Mouse (Mus musculus): Measurements from ENCODE around the gene Zcchc17.

Zcchc17 gene

DNA sequence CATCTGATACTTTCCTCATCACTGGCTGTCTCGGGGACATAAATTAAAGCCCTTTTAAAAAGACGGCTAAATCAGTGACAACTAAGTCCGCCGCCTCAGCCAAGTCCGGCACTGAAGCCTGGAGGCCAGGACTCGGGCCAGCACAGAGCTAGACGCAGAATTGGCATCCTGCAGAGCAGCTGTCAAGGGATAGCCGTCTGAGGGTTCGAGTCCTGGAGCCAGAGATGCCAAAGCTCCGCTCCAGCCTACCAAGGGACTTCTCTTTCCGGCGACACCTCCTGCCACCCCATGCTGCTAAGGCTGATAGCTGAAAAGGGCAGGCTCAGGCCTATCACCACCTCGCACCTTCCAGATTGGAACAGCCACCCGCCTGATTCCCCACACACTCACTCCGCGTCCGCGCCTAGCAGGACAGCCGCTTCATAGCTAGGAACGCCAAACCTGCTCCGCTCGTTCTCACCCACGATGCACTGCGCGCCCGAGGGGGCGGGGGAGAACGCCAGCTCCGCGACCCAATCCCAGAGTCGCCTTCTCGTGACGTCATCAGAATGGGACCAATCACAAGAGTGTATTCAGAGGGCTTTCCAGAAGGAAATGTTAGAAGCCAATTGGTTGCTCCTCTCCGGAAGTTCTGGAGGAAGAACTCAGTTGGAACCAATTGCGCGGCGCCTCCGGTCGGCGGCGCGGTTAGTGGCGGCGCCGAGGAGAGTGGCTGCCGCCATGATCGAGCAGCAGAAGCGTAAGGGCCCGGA is at the start of gene Zcchc17, which contains the start of gene Snrnp40:
TSS of gene Zcchc17 (minus strand) at position 458 of the 752 bp plus-strand sequence.
TSS of gene Snrnp40 (plus strand) at position 647 of the 752 bp plus-strand sequence.
- DNase-seq = peak; percentile 99

DNA sequence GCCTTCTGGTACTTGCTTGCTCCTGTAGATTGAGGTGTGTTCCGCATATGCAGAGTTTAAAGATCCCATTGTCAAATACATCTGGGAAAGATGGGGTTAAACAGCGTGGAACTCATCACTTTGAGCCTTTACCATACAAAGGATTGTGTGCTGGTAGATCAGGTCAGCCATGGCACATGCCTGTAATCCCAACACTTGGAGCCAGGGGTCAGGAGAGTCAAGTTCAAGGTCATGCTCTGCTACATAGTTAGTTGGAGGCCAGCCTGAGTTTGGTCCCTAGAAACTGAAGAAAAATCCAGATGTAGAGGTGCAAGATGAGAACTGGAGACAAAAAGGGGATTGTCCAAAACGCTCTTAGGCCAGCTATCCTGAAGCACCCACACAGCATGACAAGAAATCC is 31.5 kb upstream of the Zcchc17 start:
- DNase-seq = no peak

DNA sequence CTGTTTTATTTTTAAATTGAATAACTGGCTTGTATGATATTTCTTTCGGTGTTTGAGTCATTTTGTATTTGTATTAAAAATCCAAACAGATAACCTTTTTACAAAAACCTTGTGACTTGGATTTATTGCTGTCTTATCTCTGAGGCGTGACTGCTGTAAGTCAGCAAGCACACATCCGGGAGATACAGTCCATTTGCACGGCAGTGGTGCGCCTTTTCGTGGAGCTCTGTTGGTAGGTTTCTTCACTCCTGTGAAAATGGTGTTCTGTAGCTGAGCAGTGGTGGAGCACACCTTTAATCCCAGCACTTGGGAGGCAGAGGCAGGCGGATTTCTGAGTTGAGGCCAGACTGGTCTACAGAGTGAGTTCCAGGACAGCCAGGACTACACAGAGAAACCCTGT is 30.2 kb upstream of the Zcchc17 start:
- DNase-seq = no peak

GRCm38 (mm10) chr4:130389496-130389895 is 29.8 kb upstream of the Zcchc17 start:
- DNase-seq = peak; percentile 87 to 90

GRCm38 (mm10) chr4:130387256-130387655 is 27.5 kb upstream of the Zcchc17 start:
- DNase-seq = peak; percentile 46 to 63

- no peak for DNase-seq
These were observed 20.7 kb upstream of the Zcchc17 start for GRCm38 (mm10) chr4:130380418-130380817.

GRCm38 (mm10) chr4:130379181-130379580 is 19.4 kb upstream of the Zcchc17 start:
- no peak for DNase-seq

DNA sequence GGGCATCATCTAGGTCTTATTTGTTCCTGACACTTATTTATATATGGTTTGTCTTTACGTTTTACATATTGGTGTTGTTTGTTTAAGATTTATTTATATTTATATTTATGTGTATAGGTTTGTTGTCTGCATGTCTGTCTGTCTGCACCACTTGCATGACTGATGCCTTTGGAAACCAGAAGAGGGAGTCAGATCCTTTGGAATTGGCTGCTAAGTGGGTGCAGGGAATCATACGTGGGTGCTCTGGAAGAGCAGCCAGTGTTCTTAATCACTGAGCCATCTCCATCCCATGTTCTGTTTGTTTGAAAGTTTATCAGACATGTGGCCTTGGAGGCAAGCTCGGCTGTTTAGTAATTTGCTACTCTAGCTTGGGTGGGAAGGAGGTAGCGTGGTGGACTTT is 17.8 kb upstream of the Zcchc17 start:
- DNase-seq = no peak

DNA sequence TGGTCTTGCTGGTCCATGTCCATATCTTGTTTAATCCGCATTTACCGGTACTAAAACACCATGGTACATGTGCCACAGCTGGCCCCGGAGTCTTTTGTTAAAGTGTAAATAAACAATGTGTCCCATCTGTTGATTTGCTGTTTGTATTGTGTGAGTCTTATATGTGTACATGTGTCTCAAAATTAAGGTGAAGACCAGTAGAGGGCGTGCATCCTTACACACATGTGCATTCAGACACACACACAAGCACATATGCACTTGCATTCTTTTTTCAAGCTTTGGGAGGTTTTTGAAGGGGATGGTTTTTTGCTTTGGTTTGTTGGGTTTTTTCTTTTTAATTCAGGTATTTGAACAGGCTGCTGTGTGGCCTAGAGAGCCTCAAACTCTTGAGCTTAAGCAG is 16.9 kb upstream of the Zcchc17 start:
- DNase-seq = no peak

GRCm38 (mm10) chr4:130360238-130360590 is 471 bp upstream of the Zcchc17 start:
- no peak for DNase-seq

DNA sequence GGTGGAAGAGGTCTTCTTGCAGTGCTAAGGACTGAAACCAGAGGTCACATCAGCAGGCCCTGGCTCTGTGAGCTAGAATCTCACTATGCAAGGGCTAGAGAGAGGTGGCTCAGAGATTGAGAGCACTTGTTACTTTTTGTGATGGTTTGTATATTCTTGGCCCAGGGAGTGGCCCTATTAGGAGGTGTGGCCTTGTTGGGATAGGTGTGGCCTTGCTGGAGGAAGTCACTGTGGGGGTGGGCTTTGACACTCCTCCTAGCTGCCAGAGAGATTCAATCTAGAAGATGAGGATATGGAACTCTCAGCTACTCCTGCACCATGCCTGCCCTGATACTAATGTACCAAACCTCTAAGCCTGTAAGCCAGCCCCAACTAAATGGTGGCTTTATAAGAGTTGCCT is 1.8 kb downstream of the Zcchc17 start:
- no peak for DNase-seq

DNA sequence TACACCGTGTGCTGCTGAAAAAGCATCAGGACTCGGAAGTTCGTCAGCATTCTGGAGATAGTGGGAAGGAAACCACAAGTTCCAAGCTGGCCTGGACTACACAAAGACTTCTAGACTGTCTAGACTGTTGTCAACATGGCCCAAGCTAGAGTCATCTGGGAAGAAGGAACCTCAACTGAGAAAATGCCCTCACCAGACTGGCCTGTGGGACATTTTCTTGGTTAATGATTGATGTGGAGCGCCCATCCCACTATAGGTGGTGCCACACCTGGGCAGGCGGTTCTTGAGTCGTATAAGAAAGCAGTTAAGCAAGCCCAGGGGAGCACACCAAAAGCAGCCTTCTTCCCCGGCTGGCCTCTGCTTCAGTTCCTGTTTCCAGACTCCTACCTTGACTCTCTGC is 7.2 kb downstream of the Zcchc17 start:
- DNase-seq = no peak

GRCm38 (mm10) chr4:130350690-130351422 is 8.9 kb downstream of the Zcchc17 start:
- no peak for DNase-seq

- DNase-seq = no peak
These were observed 10.1 kb downstream of the Zcchc17 start for GRCm38 (mm10) chr4:130349666-130350065.

- DNase-seq = peak; percentile 26 to 33
These were observed 18.1 kb downstream of the Zcchc17 start for GRCm38 (mm10) chr4:130341691-130342090.

- DNase-seq = no peak
These were observed 23.9 kb downstream of the Zcchc17 start for GRCm38 (mm10) chr4:130335867-130336266.

DNA sequence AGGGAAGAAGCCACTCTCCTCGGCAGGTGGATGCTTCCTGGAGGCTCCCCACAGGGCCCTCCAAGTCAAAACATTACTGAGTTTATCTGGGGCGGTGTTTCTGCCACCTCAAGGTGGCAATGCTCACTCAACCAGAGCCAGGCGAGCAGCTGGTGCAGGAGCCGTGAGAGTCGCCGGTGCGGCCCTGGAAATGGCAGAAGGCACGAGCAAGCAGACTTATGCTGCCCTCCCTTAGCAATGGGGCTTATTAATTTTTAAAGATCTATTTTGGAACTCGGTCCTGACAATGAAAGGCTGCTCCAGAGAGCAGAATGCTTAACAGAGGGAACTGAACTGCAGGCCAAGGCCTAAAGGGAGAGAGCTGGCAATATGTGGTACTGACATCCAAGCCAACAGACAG is 32.4 kb downstream of the Zcchc17 start:
- peak in 1 of 2 experiments; percentile 23 for DNase-seq

DNA sequence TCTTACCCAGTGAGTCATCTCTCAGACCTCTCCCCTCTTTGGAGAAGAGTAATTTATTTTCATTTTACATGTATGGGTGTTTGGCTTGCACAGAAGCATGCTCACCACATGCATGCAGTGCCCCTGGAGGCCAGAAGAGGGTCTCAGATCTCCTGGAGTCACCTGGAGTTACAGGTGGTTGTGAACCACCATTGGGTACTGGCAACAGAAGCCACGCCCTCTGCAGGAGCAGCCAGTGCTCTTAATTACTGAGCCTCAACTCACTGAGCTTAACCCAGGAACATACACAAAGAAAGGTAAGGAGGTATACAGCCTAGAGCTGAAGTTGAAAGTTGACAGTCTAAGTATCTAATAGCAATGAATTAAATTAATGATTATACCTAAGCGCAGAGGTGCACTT is 34.3 kb downstream of the Zcchc17 start:
- no peak for DNase-seq

DNA sequence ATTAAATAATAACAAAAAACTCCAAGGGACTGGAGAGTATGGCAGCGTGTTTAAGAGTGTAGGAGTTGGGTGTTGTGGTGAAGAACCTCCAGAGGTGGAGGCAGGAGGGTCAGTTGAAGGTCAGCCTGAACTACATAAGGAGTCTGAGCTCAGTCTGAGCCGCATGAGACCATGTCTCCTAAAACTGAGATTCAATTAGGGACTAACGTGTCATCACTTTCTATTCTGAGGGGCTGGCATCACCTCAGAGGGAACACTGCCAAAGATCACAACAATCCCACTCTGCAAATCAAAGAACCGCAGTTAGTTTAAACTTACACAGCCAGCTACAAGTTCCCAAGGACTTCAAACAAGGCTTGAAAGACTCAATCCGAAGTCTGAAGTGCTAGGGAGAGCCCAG is 36.1 kb downstream of the Zcchc17 start:
- no peak for DNase-seq

DNA sequence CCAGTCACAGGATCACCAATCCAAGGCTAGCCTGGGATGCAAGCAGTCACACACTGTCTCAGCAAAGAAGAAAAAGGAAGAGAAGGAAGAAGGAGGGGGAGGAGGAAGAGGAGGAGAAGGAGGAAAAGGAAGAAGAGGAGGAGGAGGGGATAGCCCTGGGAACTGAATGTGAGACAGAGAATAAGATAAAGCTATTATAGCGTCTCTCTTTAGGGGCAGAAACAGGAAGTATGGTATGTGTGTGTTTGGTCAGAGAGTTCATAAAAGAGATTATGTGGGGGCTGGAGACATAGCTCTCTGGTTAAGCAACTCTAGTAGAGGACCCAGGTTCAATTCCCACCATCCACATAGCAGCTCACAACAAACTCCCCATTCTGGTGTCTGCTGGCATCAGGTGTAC is 36.6 kb downstream of the Zcchc17 start:
- DNase-seq = no peak

DNA sequence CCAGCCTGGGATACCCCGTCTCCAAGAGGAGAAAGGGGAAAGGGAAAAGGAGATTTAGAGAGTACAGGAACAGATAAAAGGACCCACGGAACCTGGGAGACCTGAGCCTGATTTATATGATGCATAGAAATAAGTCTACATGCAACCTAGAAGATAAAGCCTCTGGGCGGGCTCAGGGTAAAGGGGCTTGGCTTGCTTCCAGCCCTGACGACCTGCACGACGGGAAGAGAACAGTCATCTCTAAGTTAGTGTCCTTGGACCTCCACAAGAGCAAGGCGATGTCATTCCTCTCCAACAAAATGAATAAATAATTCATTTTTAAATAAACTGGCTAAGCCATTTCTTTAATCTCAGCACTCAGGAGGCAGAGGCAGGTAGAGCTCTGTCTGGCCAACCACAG is 37.2 kb downstream of the Zcchc17 start:
- no peak for DNase-seq

- DNase-seq = no peak
These were observed 38.1 kb downstream of the Zcchc17 start for GRCm38 (mm10) chr4:130321640-130322039.

GRCm38 (mm10) chr4:130319564-130319963 is 40.2 kb downstream of the Zcchc17 start:
- DNase-seq = no peak

- DNase-seq = peak; percentile 21 to 54
These were observed 41.6 kb downstream of the Zcchc17 start for GRCm38 (mm10) chr4:130318122-130318521.

All from kidney, adult 8-10 months (tissue).